Mouse (Mus musculus) G1E (cell line): ENCODE measurements at regions not wholly inside any gene's neighbourhood (a gene's known extent, or its start where the extent isn't known, plus 50 kb on each side); places are given as distances from the start of the nearest gene placed in this dataset.

Experiments
- CTCF ChIP-seq: IDR thresholded peaks from 2 replicates; pipeline ENCODE4 v1.5.1; 2012; ENCODE audit warnings: low read depth, low read length, inconsistent platforms, mixed read lengths
- GATA1 ChIP-seq: IDR thresholded peaks from 2 replicates; pipeline ENCODE4 v1.6.1; 2012; ENCODE audit warnings: borderline replicate concordance, low read length, inconsistent platforms, mixed read lengths
- POLR2AphosphoS5 ChIP-seq: IDR thresholded peaks from 2 replicates; pipeline ENCODE4 v1.6.1; 2012; ENCODE audit warnings: low read depth, low read length, inconsistent platforms; ENCODE audit not compliant: insufficient replicate concordance
- TAL1 ChIP-seq: conservative IDR thresholded peaks from 2 replicates; pipeline ENCODE4 v1.6.1; 2012; ENCODE audit warnings: low read depth, low read length, inconsistent platforms, mixed read lengths

DNA sequence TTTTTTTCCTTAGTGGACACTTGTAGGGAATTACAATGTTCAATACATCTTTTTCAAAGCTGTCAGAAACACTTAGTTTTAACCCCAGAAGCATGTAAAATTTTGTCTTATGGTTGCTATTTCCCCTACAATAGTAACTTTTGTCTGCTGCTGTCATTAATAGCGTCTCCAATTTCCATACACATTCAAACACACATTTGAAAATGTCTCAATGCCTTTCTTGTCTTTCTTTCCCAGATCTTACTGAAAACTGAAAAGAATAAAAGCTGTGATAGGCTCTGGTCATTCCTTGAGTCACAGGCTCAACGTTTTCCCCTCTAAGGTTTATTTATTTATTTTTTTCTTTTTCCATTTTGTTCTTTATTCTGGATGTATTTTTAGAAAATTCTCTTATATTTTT is 444.3 kb downstream of the Cenpc1 start:
- TF ChIP-seq CTCF (no peak), GATA1 (no peak), POLR2AphosphoS5 (no peak), TAL1 (no peak)
